Mouse (Mus musculus): ENCODE data around the gene Slc25a23. TPM values are rescaled to one million over a fixed set of nuclear protein-coding genes. Genes with fewer than 3 reads are reported as not detected.
A peak's percentile ranks its signal among the peaks of the same experiment; 100 is the strongest.

The Slc25a23 gene
- polyA plus RNA-seq, 1 experiment from 2014 or later = 45.0 TPM

- no peaks in the 10 kb centered on the region for H3K36me3 ChIP-seq
- 47% methylated on average over 8 of the region's 8 CpGs for WGBS
- H3K4me3 ChIP-seq = no peak overlapping the region
- no peak overlapping the region for H3K4me2 ChIP-seq
- no peaks in the 10 kb centered on the region for H3K4me1 ChIP-seq (replicated peaks)
- no peak overlapping the region for H3K9ac ChIP-seq
- H3K27ac ChIP-seq (replicated peaks) = no peak overlapping the region
- no peak for ATAC-seq (ENCODE audit: low FRiP score, low read depth)
- no peaks in the 10 kb centered on the region for H3K27me3 ChIP-seq
- no peaks in the 10 kb centered on the region for H3K9me3 ChIP-seq
These were observed 20.7 kb downstream of the Slc25a23 start for GRCm38 (mm10) chr17:57038978-57039377.

- WGBS = 90% methylated on average over 4 of the region's 4 CpGs
- Histone ChIP-seq H3K9me3 (no peaks in the 10 kb centered on the region), H3K9ac (no peak overlapping the region), H3K4me2 (peak overlapping the region; percentile 65; the same call in 1 of the 2 replicates), H3K4me3 (no peak overlapping the region; the same call in 1 of the 2 replicates), H3K27me3 (no peaks in the 10 kb centered on the region), H3K36me3 (peaks cover 4% of the 10 kb centered on the region), H3K27ac (replicated peaks) (0 out of 2 replicates have a peak overlapping the region, but pooled peaks have one; percentile 86), H3K4me1 (replicated peaks) (peaks cover 29% of the 10 kb centered on the region)
- no peak for ATAC-seq (ENCODE audit: low FRiP score, low read depth)
These were observed 26.8 kb downstream of the Slc25a23 start for GRCm38 (mm10) chr17:57032854-57033253.

- WGBS = under 1% methylated on average over 38 of the region's 38 CpGs
- H3K9ac ChIP-seq = peak overlapping the region; percentile 22; the same call in 1 of the 2 replicates
These were observed 27.8 kb downstream of the Slc25a23 start for GRCm38 (mm10) chr17:57031661-57032420.

GRCm38 (mm10) chr17:57030931-57031660 lies 28.6 kb downstream of the Slc25a23 start, which contains the start of gene Khsrp:
Gene Khsrp (minus strand): TSS chr17:57031522.
- H3K4me3 ChIP-seq = peak within 1 kb of the TSS; percentile 85
- no peaks in the 10 kb centered on the region for H3K27me3 ChIP-seq
- peak within 1 kb of the TSS; percentile 96 for H3K27ac ChIP-seq (replicated peaks)
- H3K9me3 ChIP-seq = no peaks in the 10 kb centered on the region
- H3K4me2 ChIP-seq = peak within 1 kb of the TSS; percentile 75
- H3K4me1 ChIP-seq (replicated peaks) = peaks cover 29% of the 10 kb centered on the region
- 0% methylated on average over 82 of the region's 99 CpGs for whole genome bisulfite sequencing
- ATAC-seq (ENCODE audit: low FRiP score, low read depth) = no peak
- H3K36me3 ChIP-seq = peaks cover 22% of the 10 kb centered on the region
- H3K9ac ChIP-seq = peak within 1 kb of the TSS; percentile 97

More at GRCm38 (mm10) chr17:57031661-57032420, 27.8 kb downstream of the Slc25a23 start:
- Histone ChIP-seq H3K9me3 (no peaks in the 10 kb centered on the region), H3K27me3 (no peaks in the 10 kb centered on the region), H3K4me1 (replicated peaks) (peaks cover 29% of the 10 kb centered on the region), H3K27ac (replicated peaks) (peak overlapping the region; percentile 86), H3K36me3 (peaks cover 14% of the 10 kb centered on the region), H3K4me3 (peak overlapping the region; percentile 85), H3K4me2 (peak overlapping the region; percentile 65)
- peak; percentile 99 for ATAC-seq (ENCODE audit: low FRiP score, low read depth)

DNA sequence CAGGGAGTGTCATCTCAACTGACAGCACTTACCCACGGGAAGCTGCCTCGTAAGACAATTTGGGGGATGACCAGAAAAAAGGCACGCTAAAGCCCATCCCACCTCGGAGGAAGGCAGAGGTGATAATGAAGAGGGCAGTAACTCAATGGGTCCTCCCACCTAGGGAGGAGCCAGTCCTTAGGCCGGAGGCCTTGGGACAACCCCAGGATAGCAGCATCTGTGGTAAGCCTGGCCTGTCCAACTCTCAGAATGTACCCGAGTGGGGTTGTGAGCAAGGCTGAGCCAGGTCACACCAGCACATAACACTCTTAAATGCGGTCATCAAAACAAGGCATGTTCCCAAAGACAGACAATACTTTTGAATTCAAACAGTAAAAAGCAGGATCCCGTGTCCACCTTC lies 30.0 kb downstream of the Slc25a23 start:
- H3K36me3 ChIP-seq = peaks cover 36% of the 10 kb centered on the region
- 51% methylated on average over 8 of the region's 8 CpGs for WGBS

GRCm38 (mm10) chr17:57027471-57027870 lies 32.2 kb downstream of the Slc25a23 start:
- Histone ChIP-seq H3K4me2 (no peak overlapping the region), H3K9ac (no peak overlapping the region), H3K4me3 (no peak overlapping the region), H3K4me1 (replicated peaks) (peaks cover 24% of the 10 kb centered on the region), H3K27ac (replicated peaks) (no peak overlapping the region), H3K36me3 (peaks cover 58% of the 10 kb centered on the region), H3K9me3 (no peaks in the 10 kb centered on the region), H3K27me3 (no peaks in the 10 kb centered on the region)
- WGBS = 91% methylated on average over 4 of the region's 4 CpGs
- ATAC-seq (ENCODE audit: low FRiP score, low read depth) = no peak

More for the DNA sequence above, 30.0 kb downstream of the Slc25a23 start:
- Histone ChIP-seq H3K27me3 (no peaks in the 10 kb centered on the region), H3K9ac (peak overlapping the region; percentile 97), H3K4me1 (replicated peaks) (peaks cover 29% of the 10 kb centered on the region), H3K27ac (replicated peaks) (no peak overlapping the region), H3K4me3 (peak overlapping the region; percentile 85), H3K4me2 (peak overlapping the region; percentile 75), H3K9me3 (no peaks in the 10 kb centered on the region)
- ATAC-seq (ENCODE audit: low FRiP score, low read depth) = no peak

GRCm38 (mm10) chr17:57020960-57021359 lies 38.7 kb downstream of the Slc25a23 start:
- H3K36me3 ChIP-seq = peaks cover 44% of the 10 kb centered on the region
- no peak overlapping the region for H3K4me2 ChIP-seq
- no peak for ATAC-seq (ENCODE audit: low FRiP score, low read depth)
- no peaks in the 10 kb centered on the region for H3K4me1 ChIP-seq (replicated peaks)
- WGBS = 89% methylated on average over 5 of the region's 5 CpGs
- no peaks in the 10 kb centered on the region for H3K27me3 ChIP-seq
- no peaks in the 10 kb centered on the region for H3K9me3 ChIP-seq
- H3K4me3 ChIP-seq = no peak overlapping the region
- H3K27ac ChIP-seq (replicated peaks) = no peak overlapping the region
- H3K9ac ChIP-seq = no peak overlapping the region

GRCm38 (mm10) chr17:57019693-57020092 lies 40.0 kb downstream of the Slc25a23 start:
- no peak overlapping the region for H3K4me2 ChIP-seq
- H3K9ac ChIP-seq = no peak overlapping the region
- H3K4me1 ChIP-seq (replicated peaks) = no peaks in the 10 kb centered on the region
- peaks cover 31% of the 10 kb centered on the region for H3K36me3 ChIP-seq
- no peaks in the 10 kb centered on the region for H3K27me3 ChIP-seq
- no peaks in the 10 kb centered on the region for H3K9me3 ChIP-seq
- H3K27ac ChIP-seq (replicated peaks) = no peak overlapping the region
- 89% methylated on average over 2 of the region's 2 CpGs for WGBS
- no peak overlapping the region for H3K4me3 ChIP-seq
- ATAC-seq (ENCODE audit: low FRiP score, low read depth) = no peak

DNA sequence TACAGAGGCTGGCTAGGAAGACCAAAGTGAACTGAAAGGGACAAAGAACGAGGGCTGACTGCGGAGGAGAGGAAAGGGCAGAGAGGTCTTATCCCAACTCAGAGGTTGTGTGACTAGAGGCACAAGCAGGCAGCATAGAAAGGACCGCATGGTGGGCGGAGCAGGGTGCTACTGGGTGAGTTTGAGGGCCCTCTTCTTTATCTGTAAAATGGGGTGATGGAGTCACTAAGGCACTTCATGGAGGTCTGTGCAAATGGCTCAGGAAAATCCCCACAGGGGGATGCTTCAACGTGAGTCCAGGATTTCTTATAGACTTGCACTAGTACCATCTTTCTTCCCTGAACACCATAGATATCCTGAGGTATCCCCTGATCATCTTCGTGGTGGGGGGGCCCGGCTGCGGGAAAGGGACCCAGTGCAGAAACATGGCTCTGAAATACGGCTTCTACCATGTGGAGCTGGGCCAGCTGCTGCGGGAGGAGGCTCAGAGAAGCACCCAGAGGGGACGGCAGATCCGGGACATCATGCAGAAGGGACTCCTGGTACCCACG lies 47.3 kb downstream of the Slc25a23 start:
- peak overlapping the region; percentile 77; the same call in 1 of the 2 replicates for H3K9ac ChIP-seq
- H3K4me1 ChIP-seq (replicated peaks) = peaks cover 21% of the 10 kb centered on the region
- peak overlapping the region; percentile 63 for H3K4me3 ChIP-seq
- H3K9me3 ChIP-seq = no peaks in the 10 kb centered on the region
- 74% methylated on average over 13 of the region's 13 CpGs for WGBS
- H3K36me3 ChIP-seq = peaks cover 14% of the 10 kb centered on the region
- no peaks in the 10 kb centered on the region for H3K27me3 ChIP-seq
- no peak for ATAC-seq (ENCODE audit: low FRiP score, low read depth)
- H3K27ac ChIP-seq (replicated peaks) = peak overlapping the region; percentile 96
- peak overlapping the region; percentile 75 for H3K4me2 ChIP-seq

- peak; percentile 94 for ATAC-seq (ENCODE audit: low FRiP score, low read depth)
- peak within 1 kb of the TSS; percentile 96 for H3K27ac ChIP-seq (replicated peaks)
- no peaks in the 10 kb centered on the region for H3K27me3 ChIP-seq
- H3K4me1 ChIP-seq (replicated peaks) = peaks cover 21% of the 10 kb centered on the region
- no peaks in the 10 kb centered on the region for H3K9me3 ChIP-seq
- peaks cover 22% of the 10 kb centered on the region for H3K36me3 ChIP-seq
- H3K4me3 ChIP-seq = peak within 1 kb of the TSS; percentile 63
- WGBS = under 1% methylated on average over 51 of the region's 51 CpGs
- peak within 1 kb of the TSS; percentile 87 for H3K4me2 ChIP-seq
- peak within 1 kb of the TSS; percentile 77 for H3K9ac ChIP-seq
These were observed 48.2 kb downstream of the Slc25a23 start, which contains the start of the genes Gtf2f1 and Gm17949 for GRCm38 (mm10) chr17:57011236-57012141. Gene Gtf2f1 (minus strand): TSS chr17:57011288. Gene Gm17949 (plus strand): TSS chr17:57011469.

DNA sequence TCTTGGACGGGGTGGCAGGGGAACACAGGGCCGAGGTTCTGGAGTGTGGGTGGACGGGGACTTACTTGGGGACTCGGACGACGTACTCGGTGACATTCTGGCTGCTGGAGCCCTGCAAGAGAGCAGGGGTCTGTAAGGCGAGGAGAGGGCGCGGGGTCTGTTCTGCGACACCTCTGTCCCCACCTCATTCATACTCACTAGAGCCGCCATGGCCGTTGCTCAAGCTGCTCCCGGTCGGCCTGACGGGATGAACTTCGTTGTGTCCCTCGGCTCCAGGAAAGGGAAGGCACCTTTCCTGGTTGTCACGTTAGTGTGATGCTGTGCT lies 48.8 kb downstream of the Slc25a23 start:
- Histone ChIP-seq H3K9ac (peak overlapping the region; percentile 66), H3K4me3 (peak overlapping the region; percentile 63), H3K9me3 (no peaks in the 10 kb centered on the region), H3K27ac (replicated peaks) (peak overlapping the region; percentile 77), H3K4me2 (peak overlapping the region; percentile 87), H3K27me3 (no peaks in the 10 kb centered on the region), H3K4me1 (replicated peaks) (peaks cover 21% of the 10 kb centered on the region), H3K36me3 (peaks cover 27% of the 10 kb centered on the region)
- peak; percentile 57 for ATAC-seq (ENCODE audit: low FRiP score, low read depth)
- whole genome bisulfite sequencing = under 1% methylated on average over 19 of the region's 19 CpGs

All from hindbrain, embryonic 15.5 days (tissue).